ENCODE assay signal across 13 mouse cellular contexts in genomic region chr13:78184786-78185466, GRCm38 (mm10). TPM values are rescaled to one million over a fixed set of nuclear protein-coding genes. Genes with fewer than 3 reads are reported as not detected.
DNase-seq lines count a peak whose midpoint lies in the region; ATAC-seq lines count a peak whose summit lies in the region.
"Had no signal": no experiment of that assay in that cellular context is flagged by ENCODE, and none has a peak within 500 bp of the region (broad histone marks: within the 10 kb centered on the region; RNA-seq: fewer than 3 reads in every experiment).

No protein-coding gene starts in this region.

- H3K4me3 ChIP-seq in embryonic facial prominence, embryonic 15.5 days (replicated peaks), result no peak overlapping the region
- H3K4me3 ChIP-seq in hindbrain, embryonic 12.5 days, result no peak overlapping the region
- H3K4me3 ChIP-seq in midbrain, embryonic 15.5 days, result no peak overlapping the region

- no peak for ATAC-seq in embryonic facial prominence, embryonic 15.5 days (ENCODE audit: insufficient number of reproducible peaks, low FRiP score, low TSS enrichment, low read depth)
- ATAC-seq in hindbrain, embryonic 12.5 days (ENCODE audit: low FRiP score), result no peak
- ATAC-seq in midbrain, embryonic 15.5 days (replicated peaks), result no peak
- ATAC-seq: activated CD4-positive, CD25-positive, alpha-beta regulatory T cell, adult 4 months had no signal

- DNase-seq in NIH3T3 (ENCODE audit: low read depth), result peak; percentile 29
- no peak for DNase-seq in thymus, postnatal 10 days (ENCODE audit: low spot score in 2 of 2)
- no peak for DNase-seq in urinary bladder, postnatal 36 days (ENCODE audit: low spot score in 2 of 2)
- DNase-seq in kidney, adult 18-20 months, result no peak
- DNase-seq: embryo, embryonic 11 days; kidney, adult 2 months; thymus, adult 2 months had no signal

- WGBS in embryonic facial prominence, embryonic 15.5 days, result 11% methylated on average over 14 of the region's 14 CpGs
- 5% methylated on average over 14 of the region's 14 CpGs for WGBS in hindbrain, embryonic 12.5 days
- WGBS in midbrain, embryonic 15.5 days, result 8% methylated on average over 14 of the region's 14 CpGs

- H3K36me3 ChIP-seq in embryonic facial prominence, embryonic 15.5 days, result no peaks in the 10 kb centered on the region
- H3K36me3 ChIP-seq in hindbrain, embryonic 12.5 days, result peaks cover 9% of the 10 kb centered on the region
- no peaks in the 10 kb centered on the region for H3K36me3 ChIP-seq in midbrain, embryonic 15.5 days (replicated peaks)

- peaks cover 88% of the 10 kb centered on the region for H3K27me3 ChIP-seq in embryonic facial prominence, embryonic 15.5 days
- peaks cover 12% of the 10 kb centered on the region; the same call in 1 of the 2 replicates for H3K27me3 ChIP-seq in hindbrain, embryonic 12.5 days
- peaks cover 35% of the 10 kb centered on the region for H3K27me3 ChIP-seq in midbrain, embryonic 15.5 days (replicated peaks)

- H3K4me2 ChIP-seq in embryonic facial prominence, embryonic 15.5 days (replicated peaks), result 0 out of 2 replicates have a peak overlapping the region, but pooled peaks have one; percentile 2
- peak overlapping the region; percentile 69 for H3K4me2 ChIP-seq in hindbrain, embryonic 12.5 days (replicated peaks)
- no peak overlapping the region; the same call in 1 of the 2 replicates for H3K4me2 ChIP-seq in midbrain, embryonic 15.5 days

- no peak overlapping the region for H3K27ac ChIP-seq in embryonic facial prominence, embryonic 15.5 days (replicated peaks)
- peak overlapping the region; percentile 92 for H3K27ac ChIP-seq in hindbrain, embryonic 12.5 days
- H3K27ac ChIP-seq in midbrain, embryonic 15.5 days, result peak overlapping the region; percentile 77
- H3K27ac ChIP-seq: liver, embryonic 14.5 days; macrophage had no signal

- peaks cover 16% of the 10 kb centered on the region for H3K4me1 ChIP-seq in embryonic facial prominence, embryonic 15.5 days
- peaks cover 63% of the 10 kb centered on the region for H3K4me1 ChIP-seq in hindbrain, embryonic 12.5 days
- H3K4me1 ChIP-seq in midbrain, embryonic 15.5 days, result peaks cover 48% of the 10 kb centered on the region

- no peaks in the 10 kb centered on the region for H3K9me3 ChIP-seq in embryonic facial prominence, embryonic 15.5 days (replicated peaks)
- H3K9me3 ChIP-seq in hindbrain, embryonic 12.5 days (replicated peaks), result no peaks in the 10 kb centered on the region
- H3K9me3 ChIP-seq in midbrain, embryonic 15.5 days, result no peaks in the 10 kb centered on the region

- no peak overlapping the region for H3K9ac ChIP-seq in embryonic facial prominence, embryonic 15.5 days
- peak overlapping the region; percentile 45; the same call in 1 of the 2 replicates for H3K9ac ChIP-seq in hindbrain, embryonic 12.5 days
- no peak overlapping the region for H3K9ac ChIP-seq in midbrain, embryonic 15.5 days
- H3K9ac ChIP-seq: liver, embryonic 14.5 days had no signal

RNA-seq across cellular contexts. Expression of gene Nr2f1, which starts 14.6 kb away (rescaled TPM):
- 14.5 and 18.4 TPM in 2 replicates for polyA plus RNA-seq in embryonic facial prominence, embryonic 15.5 days (2015; fragmentation: Nextera tagmentation; extraction: Ambion mirVana)
- 64.7 and 88.3 TPM in 2 replicates for polyA plus RNA-seq in hindbrain, embryonic 12.5 days (2016; fragmentation: Nextera tagmentation; extraction: Ambion mirVana)
- polyA plus RNA-seq in midbrain, embryonic 15.5 days (2015; fragmentation: Nextera tagmentation; extraction: Ambion mirVana), result 58.4 and 61.2 TPM in 2 replicates
- polyA plus RNA-seq: activated CD4-positive, CD25-positive, alpha-beta regulatory T cell, adult 4 months; macrophage had no signal
